Mouse (Mus musculus) liver, embryonic 14.5 days (tissue): ENCODE data around the gene Abtb2. TPM values are rescaled to one million over a fixed set of nuclear protein-coding genes. Genes with fewer than 3 reads are reported as not detected.

Experiments used
- ATAC-seq: fragments of 200-750 bp; cut with Nextera tagmentation; 2 replicates; pipeline ENCODE4 v1.8.0; 2017; ENCODE audit warnings: moderate number of reproducible peaks, mild to moderate bottlenecking, moderate library complexity; ENCODE audit not compliant: insufficient read depth
- DNase-seq, 3 experiments: peaks; one replicate each; pipeline ENCODE4 v3.0.0-alpha.2; 2012 to 2013; ENCODE audit warnings: low read depth in 3 of 3, low spot score in 3 of 3
- H3K27ac ChIP-seq: fragments of 300-500 bp; sonication (generic); 2 replicates; pipeline ENCODE4 v1.5.1; 2014; ENCODE audit warnings: moderate library complexity, mild to moderate bottlenecking, control low read depth, inconsistent platforms
- H3K27me3 ChIP-seq: fragments of 300-500 bp; sonication (generic); 2 replicates; pipeline ENCODE4 v1.6.1; 2014; ENCODE audit warnings: mild to moderate bottlenecking, low read length, moderate library complexity; ENCODE audit not compliant: control insufficient read depth, insufficient read depth
- H3K36me3 ChIP-seq: fragments of 300-500 bp; sonication (generic); replicated peaks from 2 replicates; pipeline ENCODE4 v1.6.1; 2014; ENCODE audit warnings: low read depth; ENCODE audit not compliant: control insufficient read depth, insufficient read depth
- H3K4me1 ChIP-seq, 2 experiments: fragments of 200-500 bp in 1 of 2; fragments of 300-500 bp in 1 of 2; sonication (generic) in 1 of 2; replicated peaks; 2 replicates each; pipeline ENCODE4 v1.6.1; 2012 to 2014; ENCODE audit warnings: antibody characterized with exemption in 1 of 2, inconsistent platforms in 1 of 2, low read length in 1 of 2; ENCODE audit not compliant: control insufficient read depth in 2 of 2, insufficient read depth in 2 of 2
- H3K4me2 ChIP-seq: fragments of 300-500 bp; sonication (generic); 2 replicates; pipeline ENCODE4 v1.6.1; 2014; ENCODE audit warnings: low read depth, mild to moderate bottlenecking, control low read depth, moderate library complexity
- H3K4me3 ChIP-seq, 2 experiments: fragments of 200-500 bp in 1 of 2; fragments of 300-500 bp in 1 of 2; sonication (generic) in 1 of 2; 2 replicates each; pipeline ENCODE4 v1.5.1; 2012 to 2014; ENCODE audit warnings: low read depth in 2 of 2, low read length in 2 of 2, mild to moderate bottlenecking in 2 of 2, control low read depth in 1 of 2, inconsistent platforms in 1 of 2, moderate library complexity in 1 of 2; ENCODE audit not compliant: insufficient read depth in 1 of 2
- H3K9ac ChIP-seq: fragments of 300-500 bp; sonication (generic); replicated peaks from 2 replicates; pipeline ENCODE4 v1.6.1; 2014; ENCODE audit warnings: mild to moderate bottlenecking, control low read depth, moderate library complexity
- H3K9me3 ChIP-seq: fragments of 300-500 bp; sonication (generic); 2 replicates; pipeline ENCODE4 v1.6.1; 2016; ENCODE audit warnings: low read length, mixed read lengths; ENCODE audit not compliant: control insufficient read depth
- CTCF ChIP-seq: IDR thresholded peaks from 2 replicates; pipeline ENCODE4 v1.5.1; 2016; ENCODE audit warnings: antibody characterized with exemption, low read depth, control low read depth
- EP300 ChIP-seq: IDR thresholded peaks from 2 replicates; pipeline ENCODE4 v1.6.1; 2016; ENCODE audit warnings: antibody characterized with exemption, low read depth
- WGBS: fragments of 180-500 bp; shearing (Covaris S2); extraction: QIAGEN DNeasy Blood & Tissue Kit; methylation state at CpG from one replicate; pipeline ENCODE4 v1.1.7; 2014; ENCODE audit not compliant: insufficient replicate concordance; 5-methylcytosine and 5-hydroxymethylcytosine counted together
- polyA plus RNA-seq, 2 experiments: library from polyadenylated mRNA; depleted of rRNA in 1 of 2; stranded (reverse) in 1 of 2; unstranded in 1 of 2; fragments of >200 nt; fragmentation: Nextera tagmentation in 1 of 2; extraction: Ambion mirVana in 1 of 2; gene quantifications; 2 replicates each; pipeline versions ENCODE4 v1.2.1 to v1.2.3; 2012 to 2014

Abtb2 gene
- polyA plus RNA-seq, 2 experiments = 1.2 to 1.7 TPM

DNA sequence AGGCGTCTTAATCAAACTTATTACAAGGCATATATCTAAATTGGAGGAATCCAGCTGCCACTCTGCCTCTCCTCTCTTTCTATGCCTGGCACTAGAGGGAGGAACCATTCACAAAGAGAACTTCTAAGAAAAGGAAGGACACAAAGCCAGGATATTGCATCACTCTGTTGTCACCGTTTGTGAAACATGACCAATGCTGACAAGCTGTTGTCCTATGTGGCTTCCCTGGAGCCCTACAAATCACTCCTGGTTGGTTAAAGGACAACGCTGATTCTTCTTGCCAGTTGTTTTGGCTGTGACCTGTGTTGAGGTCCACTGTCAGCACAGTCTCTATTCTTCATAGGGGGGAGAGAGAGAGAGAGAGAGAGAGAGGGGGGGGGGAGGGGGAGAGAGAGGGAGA is 17.2 kb downstream of the Abtb2 start:
- Histone ChIP-seq H3K27me3 (no peaks in the 10 kb centered on the region), H3K4me2 (no peak overlapping the region), H3K9ac (no peak overlapping the region), H3K27ac (no peak overlapping the region; the same call in 1 of the 2 replicates), H3K36me3 (no peaks in the 10 kb centered on the region), H3K4me1 (peaks cover 42 to 45% of the 10 kb centered on the region in 2 experiments), H3K9me3 (no peaks in the 10 kb centered on the region), H3K4me3 (no peak overlapping the region)
- no peak for DNase-seq
- TF ChIP-seq CTCF (no peak), EP300 (no peak)
- WGBS = 25% methylated on average over 3 of the region's 3 CpGs
- ATAC-seq = no peak

DNA sequence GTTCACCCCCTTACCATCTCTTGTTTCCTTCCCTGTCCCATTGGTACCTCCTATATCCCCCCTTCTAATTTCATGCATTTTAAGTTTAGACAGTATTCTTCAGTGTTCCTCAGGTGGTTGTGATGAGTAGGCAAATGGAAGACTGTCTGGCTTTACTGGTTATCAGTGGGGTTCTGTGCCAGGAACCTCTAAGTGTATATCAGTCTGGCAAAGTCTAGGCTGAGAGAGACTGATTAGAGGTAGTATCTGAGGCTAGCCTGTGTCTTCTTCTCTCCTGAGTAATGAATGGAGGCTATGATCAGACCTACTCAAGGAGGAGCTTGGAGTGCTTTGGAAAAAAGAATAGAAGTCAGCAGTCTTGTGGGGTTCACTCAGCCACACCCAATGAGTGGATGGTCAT is 18.0 kb downstream of the Abtb2 start:
- DNase-seq (peak; percentile 70 to 77 (median 73)), ATAC-seq (peak; percentile 98)
- no peak overlapping the region; the same call in 1 of the 2 replicates for H3K9ac ChIP-seq
- H3K4me2 ChIP-seq = peak overlapping the region; percentile 53
- H3K27me3 ChIP-seq = no peaks in the 10 kb centered on the region
- no peaks in the 10 kb centered on the region for H3K36me3 ChIP-seq
- peaks cover 41 to 42% of the 10 kb centered on the region in 2 experiments for H3K4me1 ChIP-seq
- H3K9me3 ChIP-seq = no peaks in the 10 kb centered on the region
- no peak overlapping the region for H3K4me3 ChIP-seq
- peak overlapping the region; percentile 54 for H3K27ac ChIP-seq
- peak; percentile 93 for TF ChIP-seq EP300
- TF ChIP-seq CTCF = no peak

- 72% methylated on average over 3 of the region's 3 CpGs for WGBS
- no peak for TF ChIP-seq EP300
- Histone ChIP-seq H3K27me3 (no peaks in the 10 kb centered on the region), H3K36me3 (no peaks in the 10 kb centered on the region), H3K4me2 (no peak overlapping the region), H3K4me1 (peaks cover 44 to 45% of the 10 kb centered on the region in 2 experiments), H3K27ac (no peak overlapping the region), H3K9ac (no peak overlapping the region), H3K9me3 (no peaks in the 10 kb centered on the region), H3K4me3 (no peak overlapping the region)
- no peak for DNase-seq
- ATAC-seq = no peak
These were observed 20.3 kb downstream of the Abtb2 start for GRCm38 (mm10) chr2:103586423-103586822.

GRCm38 (mm10) chr2:103588776-103589175 is 22.7 kb downstream of the Abtb2 start:
- Histone ChIP-seq H3K27me3 (no peaks in the 10 kb centered on the region), H3K4me1 (peaks cover 26 to 32% of the 10 kb centered on the region in 2 experiments), H3K9me3 (no peaks in the 10 kb centered on the region), H3K9ac (no peak overlapping the region), H3K36me3 (no peaks in the 10 kb centered on the region), H3K27ac (no peak overlapping the region), H3K4me3 (no peak overlapping the region), H3K4me2 (no peak overlapping the region)
- ATAC-seq (no peak), DNase-seq (no peak)
- WGBS = 72% methylated on average over 5 of the region's 5 CpGs
- TF ChIP-seq EP300 (no peak), CTCF (no peak)

GRCm38 (mm10) chr2:103589400-103589799 is 23.3 kb downstream of the Abtb2 start:
- no peaks in the 10 kb centered on the region for H3K9me3 ChIP-seq
- DNase-seq = no peak
- TF ChIP-seq EP300 = no peak
- no peak for TF ChIP-seq CTCF
- no peak overlapping the region for H3K9ac ChIP-seq
- H3K4me1 ChIP-seq = peaks cover 20 to 26% of the 10 kb centered on the region in 2 experiments
- no peaks in the 10 kb centered on the region for H3K27me3 ChIP-seq
- no peak overlapping the region for H3K4me3 ChIP-seq
- H3K27ac ChIP-seq = no peak overlapping the region
- WGBS = 71% methylated on average over 4 of the region's 4 CpGs
- H3K4me2 ChIP-seq = no peak overlapping the region
- H3K36me3 ChIP-seq = no peaks in the 10 kb centered on the region
- no peak for ATAC-seq
